Mouse (Mus musculus) lung, postnatal 0 days (tissue): ENCODE measurements at regions not wholly inside any gene's neighbourhood (a gene's known extent, or its start where the extent isn't known, plus 50 kb on each side); places are given as distances from the start of the nearest gene placed in this dataset.

Experiments
- ATAC-seq: fragments of 200-750 bp; cut with Nextera tagmentation; 2 replicates; pipeline ENCODE4 v1.8.0; 2017; ENCODE audit warnings: moderate library complexity
- DNase-seq: peaks from one replicate; pipeline ENCODE4 v3.0.0-alpha.2; 2016; ENCODE audit warnings: low spot score
- H3K27ac ChIP-seq: fragments of 300-500 bp; sonication (generic); 2 replicates; pipeline ENCODE4 v1.5.1; 2014; ENCODE audit warnings: antibody characterized with exemption, mild to moderate bottlenecking, low read length, mixed read lengths
- H3K27me3 ChIP-seq: fragments of 300-500 bp; sonication (generic); replicated peaks from 2 replicates; pipeline ENCODE4 v1.6.1; 2014; ENCODE audit warnings: low read length, mixed read lengths; ENCODE audit not compliant: insufficient read depth
- H3K36me3 ChIP-seq: fragments of 300-500 bp; sonication (generic); 2 replicates; pipeline ENCODE4 v1.6.1; 2014; ENCODE audit warnings: low read length, mixed read lengths; ENCODE audit not compliant: insufficient read depth
- H3K4me1 ChIP-seq: fragments of 300-500 bp; sonication (generic); 2 replicates; pipeline ENCODE4 v1.6.1; 2014; ENCODE audit warnings: antibody characterized with exemption, low read depth, low read length, mixed read lengths; ENCODE audit not compliant: insufficient read depth
- H3K4me2 ChIP-seq: fragments of 300-500 bp; sonication (generic); replicated peaks from 2 replicates; pipeline ENCODE4 v1.6.1; 2014; ENCODE audit warnings: low read depth, mild to moderate bottlenecking, low read length, moderate library complexity, mixed read lengths
- H3K4me3 ChIP-seq: fragments of 300-500 bp; sonication (generic); 2 replicates; pipeline ENCODE4 v1.5.1; 2014; ENCODE audit warnings: low read depth, low read length
- H3K9ac ChIP-seq: fragments of 300-500 bp; sonication (generic); replicated peaks from 2 replicates; pipeline ENCODE4 v1.6.1; 2014; ENCODE audit warnings: low read depth, mild to moderate bottlenecking
- H3K9me3 ChIP-seq: fragments of 300-500 bp; sonication (generic); 2 replicates; pipeline ENCODE4 v1.6.1; 2016; ENCODE audit warnings: low read length, mixed read lengths
- CTCF ChIP-seq: IDR thresholded peaks from 2 replicates; pipeline ENCODE4 v1.5.1; 2016; ENCODE audit warnings: antibody characterized with exemption, mild to moderate bottlenecking
- EP300 ChIP-seq: IDR thresholded peaks from 2 replicates; pipeline ENCODE4 v1.6.1; 2016; ENCODE audit warnings: antibody characterized with exemption, mild to moderate bottlenecking, control low read depth
- whole genome bisulfite sequencing: fragments of 180-500 bp; shearing (Covaris S2); extraction: QIAGEN DNeasy Blood & Tissue Kit; methylation state at CpG from one replicate; pipeline ENCODE4 v1.1.7; 2014; 5-methylcytosine and 5-hydroxymethylcytosine counted together

DNA sequence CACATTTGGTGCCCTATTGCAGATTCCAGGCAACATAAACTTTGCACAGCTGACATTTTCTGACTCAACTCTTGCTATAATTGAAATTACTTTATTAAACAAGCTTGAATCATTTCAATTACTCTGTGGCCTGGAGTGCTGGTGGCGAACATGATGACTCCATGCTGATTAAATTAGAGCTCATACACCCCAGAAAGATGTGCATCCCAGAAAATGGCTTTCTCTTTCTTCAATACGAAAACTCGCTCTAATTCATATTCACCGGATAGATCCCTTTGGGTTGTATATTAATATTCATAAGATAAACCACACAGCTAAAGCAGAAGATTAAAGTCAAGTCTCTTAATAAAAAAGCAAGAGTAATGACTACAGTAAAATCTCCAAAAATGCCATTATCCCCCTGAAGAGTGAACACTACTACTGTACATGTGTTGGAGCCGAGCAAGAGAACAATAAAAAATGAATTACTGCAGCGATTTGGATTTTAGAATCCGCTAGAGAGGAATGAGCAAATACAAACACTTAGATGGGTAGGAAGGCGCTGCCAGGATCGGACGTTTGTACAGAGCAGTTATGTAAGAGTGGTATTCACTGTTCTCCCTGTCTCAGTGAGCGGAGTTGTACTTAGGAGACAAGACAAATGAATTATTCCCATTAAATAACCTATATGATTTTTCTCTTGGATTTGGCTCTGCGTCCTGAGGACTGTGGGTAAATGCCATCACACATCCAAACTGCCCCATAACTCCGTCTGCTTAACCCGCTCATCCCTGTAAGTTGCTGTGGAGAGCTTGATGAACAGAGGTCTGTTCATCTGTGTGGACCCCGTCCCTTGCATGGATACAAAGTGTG is 264.5 kb upstream of the Igfbp7 start:
- no peaks in the 10 kb centered on the region for H3K9me3 ChIP-seq
- ATAC-seq (no peak), DNase-seq (no peak)
- H3K9ac ChIP-seq, result no peak overlapping the region
- no peaks in the 10 kb centered on the region for H3K36me3 ChIP-seq
- H3K4me3 ChIP-seq, result no peak overlapping the region
- H3K27ac ChIP-seq, result no peak overlapping the region
- TF ChIP-seq CTCF (no peak), EP300 (no peak)
- H3K4me2 ChIP-seq, result no peak overlapping the region
- H3K4me1 ChIP-seq, result no peaks in the 10 kb centered on the region
- 88% methylated on average over 15 of the region's 15 CpGs for WGBS
- no peaks in the 10 kb centered on the region for H3K27me3 ChIP-seq

DNA sequence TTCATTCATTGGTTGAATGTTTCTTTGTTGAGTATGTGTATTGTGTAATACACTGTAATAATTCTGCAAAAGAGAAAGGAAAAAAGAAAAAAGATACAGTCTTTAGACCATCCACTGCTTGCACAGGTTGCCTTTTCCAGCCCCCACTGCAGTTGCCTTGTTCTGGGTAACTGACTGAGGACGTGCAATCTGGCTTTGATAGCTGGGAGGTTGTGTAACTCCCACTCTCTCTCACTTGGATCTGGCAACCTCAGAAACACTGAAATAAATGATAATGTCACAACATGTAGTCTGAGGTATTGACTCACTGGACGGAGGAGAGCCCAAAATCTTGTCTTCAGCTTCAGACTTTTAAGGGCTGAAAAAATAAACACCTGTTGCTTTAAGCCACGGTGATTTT is 255.3 kb upstream of the Igfbp7 start:
- H3K9me3 ChIP-seq, result no peaks in the 10 kb centered on the region
- H3K4me2 ChIP-seq, result no peak overlapping the region
- H3K4me3 ChIP-seq, result no peak overlapping the region
- DNase-seq (no peak), ATAC-seq (no peak)
- H3K27ac ChIP-seq, result no peak overlapping the region
- TF ChIP-seq CTCF (no peak), EP300 (no peak)
- 33% methylated on average over 3 of the region's 3 CpGs for WGBS
- no peaks in the 10 kb centered on the region for H3K36me3 ChIP-seq
- H3K4me1 ChIP-seq, result no peaks in the 10 kb centered on the region
- H3K27me3 ChIP-seq, result no peaks in the 10 kb centered on the region
- no peak overlapping the region for H3K9ac ChIP-seq

DNA sequence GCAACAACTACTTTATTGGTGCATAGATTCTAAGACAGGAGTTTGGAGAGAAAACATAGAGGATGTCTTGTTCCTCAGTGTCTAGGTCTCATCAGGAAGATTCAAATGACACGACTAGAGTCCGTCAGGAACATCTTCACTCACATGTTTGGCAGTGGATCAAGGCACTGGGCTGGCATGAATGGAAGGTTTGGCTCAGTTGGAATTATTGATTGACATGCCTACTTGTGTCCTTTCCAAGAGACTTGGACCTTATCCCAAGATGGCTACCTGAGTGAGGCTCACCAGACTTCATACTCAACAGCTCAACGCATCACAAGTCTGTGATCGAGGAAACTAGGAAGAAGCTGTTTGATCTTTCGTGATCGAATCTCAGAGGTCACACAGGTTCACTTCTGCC is 251.2 kb upstream of the Igfbp7 start:
- 88% methylated on average over 6 of the region's 6 CpGs for WGBS
- ATAC-seq, result no peak

DNA sequence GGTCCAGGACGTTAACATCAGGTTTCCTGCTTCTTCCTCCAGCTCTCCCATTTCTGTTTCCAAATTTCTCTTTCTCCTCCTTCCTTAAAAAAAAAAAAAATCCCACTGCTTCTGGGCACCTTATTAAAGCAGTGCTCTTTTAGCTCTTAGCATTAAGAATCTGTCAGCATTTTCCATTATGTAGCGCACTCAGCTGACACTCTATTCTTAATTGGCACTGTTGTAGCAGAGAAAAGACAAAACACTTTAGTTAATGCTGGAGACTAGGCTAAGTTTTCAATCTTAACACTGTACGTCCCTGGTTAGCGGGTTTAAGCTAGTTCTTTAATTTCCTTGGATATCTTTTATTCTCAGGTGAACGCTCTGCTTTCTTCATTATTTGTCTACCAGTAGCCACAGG is 236.8 kb upstream of the Igfbp7 start:
- DNase-seq, result no peak
- no peaks in the 10 kb centered on the region for H3K27me3 ChIP-seq
- no peak overlapping the region for H3K27ac ChIP-seq
- no peak overlapping the region for H3K9ac ChIP-seq
- H3K4me3 ChIP-seq, result no peak overlapping the region
- 86% methylated on average over 5 of the region's 5 CpGs for WGBS
- H3K36me3 ChIP-seq, result no peaks in the 10 kb centered on the region
- no peaks in the 10 kb centered on the region for H3K4me1 ChIP-seq
- no peak for ATAC-seq
- TF ChIP-seq EP300 (no peak), CTCF (no peak)
- H3K9me3 ChIP-seq, result no peaks in the 10 kb centered on the region
- no peak overlapping the region for H3K4me2 ChIP-seq

More for the DNA sequence above, 251.2 kb upstream of the Igfbp7 start:
- H3K36me3 ChIP-seq, result no peaks in the 10 kb centered on the region
- no peak overlapping the region for H3K27ac ChIP-seq
- DNase-seq, result no peak
- H3K9ac ChIP-seq, result no peak overlapping the region
- H3K27me3 ChIP-seq, result no peaks in the 10 kb centered on the region
- H3K4me1 ChIP-seq, result no peaks in the 10 kb centered on the region
- no peak overlapping the region for H3K4me2 ChIP-seq
- H3K9me3 ChIP-seq, result no peaks in the 10 kb centered on the region
- TF ChIP-seq EP300, result no peak
- TF ChIP-seq CTCF, result no peak
- no peak overlapping the region for H3K4me3 ChIP-seq

DNA sequence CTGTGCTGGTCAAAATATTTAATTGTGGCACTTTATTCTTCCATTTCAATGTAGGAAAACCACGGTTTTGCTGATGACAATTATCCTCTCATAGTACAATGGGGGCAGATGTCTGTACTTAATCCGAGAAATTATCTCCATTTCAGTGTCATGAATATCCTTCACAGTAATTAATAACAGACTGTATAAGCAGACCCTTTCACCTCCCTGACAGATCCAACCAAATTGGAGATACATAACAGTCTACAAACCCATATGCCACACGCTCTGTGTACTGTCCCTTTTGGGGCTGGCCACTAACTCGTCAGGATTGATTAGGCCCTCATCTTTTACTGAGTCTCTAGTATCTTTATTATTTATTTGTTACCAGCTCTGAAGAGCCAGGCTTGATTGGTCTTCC is 212.6 kb upstream of the Igfbp7 start:
- H3K9ac ChIP-seq, result no peak overlapping the region
- no peak overlapping the region for H3K4me3 ChIP-seq
- H3K36me3 ChIP-seq, result no peaks in the 10 kb centered on the region
- no peaks in the 10 kb centered on the region for H3K4me1 ChIP-seq
- H3K27ac ChIP-seq, result no peak overlapping the region
- no peak for ATAC-seq
- H3K27me3 ChIP-seq, result no peaks in the 10 kb centered on the region
- H3K4me2 ChIP-seq, result no peak overlapping the region
- TF ChIP-seq CTCF (no peak), EP300 (no peak)
- no peak for DNase-seq
- 58% methylated on average over 4 of the region's 4 CpGs for WGBS
- H3K9me3 ChIP-seq, result no peaks in the 10 kb centered on the region

DNA sequence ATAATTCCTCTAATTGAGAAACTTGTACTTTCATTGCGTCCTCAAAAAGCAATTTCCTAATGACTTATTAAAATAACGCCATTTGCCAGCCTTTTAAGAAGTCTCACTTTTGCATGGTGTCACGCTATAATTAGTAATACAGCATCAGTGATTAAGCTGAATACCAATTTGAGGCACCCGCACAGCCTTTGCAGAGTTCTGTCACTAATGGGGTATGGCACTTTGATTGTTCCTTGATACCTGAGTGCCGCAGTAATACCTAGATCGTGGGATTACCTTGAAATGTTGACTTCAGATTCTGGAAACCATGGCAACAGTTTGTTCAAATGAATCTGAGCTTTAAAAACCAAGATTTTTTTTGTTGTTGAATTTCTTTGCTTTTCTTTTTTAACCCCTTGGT is 202.7 kb upstream of the Igfbp7 start:
- Histone ChIP-seq H3K9me3 (no peaks in the 10 kb centered on the region), H3K9ac (no peak overlapping the region), H3K36me3 (no peaks in the 10 kb centered on the region), H3K4me2 (no peak overlapping the region), H3K4me3 (no peak overlapping the region), H3K27me3 (no peaks in the 10 kb centered on the region), H3K27ac (no peak overlapping the region), H3K4me1 (no peaks in the 10 kb centered on the region)
- ATAC-seq (no peak), DNase-seq (no peak)
- no peak for TF ChIP-seq EP300
- TF ChIP-seq CTCF, result no peak
- WGBS, result 83% methylated on average over 6 of the region's 6 CpGs
